Mouse (Mus musculus) MEL (cell line): ENCODE data around the gene Itpr2. TPM values are rescaled to one million over a fixed set of nuclear protein-coding genes. Genes with fewer than 3 reads are reported as not detected.

ENCODE experiments used
- DNase-seq: peaks from one replicate; pipeline ENCODE4 v3.0.0; 2011; ENCODE audit warnings: low read depth, low spot score
- H3K27ac ChIP-seq: 2 replicates; pipeline ENCODE4 v1.5.1; 2012; ENCODE audit warnings: low read depth, mild to moderate bottlenecking, control low read depth, low read length, moderate library complexity; ENCODE audit not compliant: control insufficient read depth
- H3K27me3 ChIP-seq, 2 experiments: fragments of 150-350 bp in 1 of 2; sonication (generic) in 1 of 2; 2 replicates each; pipeline ENCODE4 v1.6.1; 2012; ENCODE audit warnings: low read length in 2 of 2, mild to moderate bottlenecking in 2 of 2, improper control_type of control experiment in 1 of 2, moderate library complexity in 1 of 2; ENCODE audit not compliant: insufficient read depth in 2 of 2, control insufficient read depth in 1 of 2
- H3K36me3 ChIP-seq, 2 experiments: 2 replicates each; pipeline ENCODE4 v1.6.1; 2012 to 2014; ENCODE audit warnings: low read length in 2 of 2, improper control_type of control experiment in 1 of 2, inconsistent platforms in 1 of 2, mild to moderate bottlenecking in 1 of 2; ENCODE audit not compliant: insufficient read depth in 2 of 2, control insufficient read depth in 1 of 2
- H3K4me1 ChIP-seq, 2 experiments: fragments of 150-350 bp in 1 of 2; sonication (generic) in 1 of 2; 2 replicates each; pipeline ENCODE4 v1.6.1; 2012; ENCODE audit warnings: low read length in 2 of 2, improper control_type of control experiment in 1 of 2, mild to moderate bottlenecking in 1 of 2; ENCODE audit not compliant: insufficient read depth in 2 of 2, control insufficient read depth in 1 of 2
- H3K4me3 ChIP-seq, 2 experiments: fragments of 150-350 bp in 1 of 2; sonication (generic) in 1 of 2; 2 replicates each; pipeline ENCODE4 v1.5.1; 2012; ENCODE audit warnings: low read depth in 2 of 2, low read length in 2 of 2, mild to moderate bottlenecking in 2 of 2, moderate library complexity in 2 of 2, control low read depth in 1 of 2, improper control_type of control experiment in 1 of 2; ENCODE audit not compliant: control insufficient read depth in 1 of 2, insufficient read depth in 1 of 2
- H3K79me2 ChIP-seq: 2 replicates; pipeline ENCODE4 v1.6.1; 2012; ENCODE audit warnings: mild to moderate bottlenecking, low read length, moderate library complexity; ENCODE audit not compliant: control insufficient read depth, poor library complexity, insufficient read depth
- H3K9ac ChIP-seq: 2 replicates; pipeline ENCODE4 v1.6.1; 2012; ENCODE audit warnings: low read depth, mild to moderate bottlenecking, control low read depth, low read length, moderate library complexity; ENCODE audit not compliant: control insufficient read depth, poor library complexity, severe bottlenecking
- H3K9me3 ChIP-seq: fragments of 150-350 bp; sonication (generic); replicated peaks from 2 replicates; pipeline ENCODE4 v1.6.1; 2012; ENCODE audit warnings: mild to moderate bottlenecking, low read length, improper control_type of control experiment, moderate library complexity; ENCODE audit not compliant: insufficient read depth
- BHLHE40 ChIP-seq: IDR thresholded peaks from 2 replicates; pipeline ENCODE4 v1.6.1; 2012; ENCODE audit warnings: low read depth, mild to moderate bottlenecking, inconsistent platforms, low read length, improper control_type of control experiment, borderline replicate concordance
- CTCF ChIP-seq, 3 experiments: IDR thresholded peaks in 2 of 3; conservative IDR thresholded peaks in 1 of 3; 2 replicates each; pipeline ENCODE4 v1.5.1; 2011 to 2012; ENCODE audit warnings: low read length in 3 of 3, low read depth in 2 of 3, mild to moderate bottlenecking in 2 of 3, improper control_type of control experiment in 1 of 3, inconsistent platforms in 1 of 3, mixed read lengths in 1 of 3, moderate library complexity in 1 of 3; ENCODE audit not compliant: control insufficient read depth in 1 of 3, insufficient read depth in 1 of 3, poor library complexity in 1 of 3, severe bottlenecking in 1 of 3
- EP300 ChIP-seq, 2 experiments: IDR thresholded peaks; 2 replicates each; pipeline ENCODE4 v1.6.1; 2011; ENCODE audit warnings: improper control_type of control experiment in 2 of 2, low read length in 2 of 2, low read depth in 1 of 2, mild to moderate bottlenecking in 1 of 2
- ETS1 ChIP-seq: IDR thresholded peaks from 2 replicates; pipeline ENCODE4 v1.6.1; 2012; ENCODE audit warnings: low read depth, mild to moderate bottlenecking, inconsistent platforms, low read length, improper control_type of control experiment, moderate library complexity
- KAT2A ChIP-seq: conservative IDR thresholded peaks from 2 replicates; pipeline ENCODE4 v1.6.1; 2012; ENCODE audit warnings: low read depth, low read length, improper control_type of control experiment, inconsistent platforms
- MAFK ChIP-seq: IDR thresholded peaks from 2 replicates; pipeline ENCODE4 v1.6.1; 2011; ENCODE audit warnings: low read depth, mild to moderate bottlenecking, low read length, improper control_type of control experiment, borderline replicate concordance
- MAX ChIP-seq: IDR thresholded peaks from 2 replicates; pipeline ENCODE4 v1.6.1; 2011; ENCODE audit warnings: low read length, improper control_type of control experiment
- MAZ ChIP-seq: IDR thresholded peaks from 2 replicates; pipeline ENCODE4 v1.6.1; 2012; ENCODE audit warnings: low read depth, mild to moderate bottlenecking, inconsistent platforms, low read length, improper control_type of control experiment
- MXI1 ChIP-seq: IDR thresholded peaks from 2 replicates; pipeline ENCODE4 v1.6.1; 2011; ENCODE audit warnings: mild to moderate bottlenecking, low read depth, low read length, improper control_type of control experiment
- MYB ChIP-seq: IDR thresholded peaks from 2 replicates; pipeline ENCODE4 v1.6.1; 2011; ENCODE audit warnings: mild to moderate bottlenecking, low read depth, low read length, improper control_type of control experiment
- MYC ChIP-seq: IDR thresholded peaks from 2 replicates; pipeline ENCODE4 v1.6.1; 2011; ENCODE audit warnings: low read depth, mild to moderate bottlenecking, low read length, improper control_type of control experiment, moderate library complexity
- NELFE ChIP-seq: IDR thresholded peaks from 2 replicates; pipeline ENCODE4 v1.6.1; 2011; ENCODE audit warnings: low read depth, low read length, improper control_type of control experiment
- NRF1 ChIP-seq: IDR thresholded peaks from 2 replicates; pipeline ENCODE4 v1.6.1; 2014; ENCODE audit warnings: low read depth, mild to moderate bottlenecking, inconsistent platforms, low read length, improper control_type of control experiment, moderate library complexity; ENCODE audit not compliant: poor library complexity, insufficient read depth, severe bottlenecking
- POLR2A ChIP-seq, 2 experiments: IDR thresholded peaks; 2 replicates each; pipeline ENCODE4 v1.6.1; 2011 to 2012; ENCODE audit warnings: low read length in 2 of 2, mild to moderate bottlenecking in 2 of 2, control low read depth in 1 of 2, improper control_type of control experiment in 1 of 2, low read depth in 1 of 2, moderate library complexity in 1 of 2; ENCODE audit not compliant: control insufficient read depth in 1 of 2, insufficient read depth in 1 of 2, poor library complexity in 1 of 2
- POLR2AphosphoS2 ChIP-seq: IDR thresholded peaks from 2 replicates; pipeline ENCODE4 v1.6.1; 2011; ENCODE audit warnings: low read length, improper control_type of control experiment
- POLR2AphosphoS5 ChIP-seq: IDR thresholded peaks from 2 replicates; pipeline ENCODE4 v1.6.1; 2012; ENCODE audit warnings: low read depth, borderline replicate concordance, mild to moderate bottlenecking, inconsistent platforms, low read length, moderate library complexity, mixed read lengths
- SMC3 ChIP-seq: IDR thresholded peaks from 2 replicates; pipeline ENCODE4 v1.6.1; 2011; ENCODE audit warnings: low read depth, low read length, improper control_type of control experiment
- UBTF ChIP-seq: IDR thresholded peaks from 2 replicates; pipeline ENCODE4 v1.6.1; 2012; ENCODE audit warnings: low read depth, mild to moderate bottlenecking, inconsistent platforms, low read length, improper control_type of control experiment, moderate library complexity, borderline replicate concordance; ENCODE audit not compliant: insufficient read depth
- ZC3H11A ChIP-seq: IDR thresholded peaks from 2 replicates; pipeline ENCODE4 v1.6.1; 2012; ENCODE audit warnings: low read depth, mild to moderate bottlenecking, inconsistent platforms, low read length, improper control_type of control experiment
- ZKSCAN1 ChIP-seq: IDR thresholded peaks from 2 replicates; pipeline ENCODE4 v1.6.1; 2012; ENCODE audit warnings: low read depth, mild to moderate bottlenecking, inconsistent platforms, low read length, improper control_type of control experiment, moderate library complexity
- ZNF384 ChIP-seq: IDR thresholded peaks from 2 replicates; pipeline ENCODE4 v1.6.1; 2012; ENCODE audit warnings: low read depth, mild to moderate bottlenecking, inconsistent platforms, low read length, improper control_type of control experiment
- polyA plus RNA-seq, 2 experiments: library from polyadenylated mRNA; stranded (reverse) in 1 of 2; unstranded in 1 of 2; fragments of >175 nt in 1 of 2; fragments of >200 nt in 1 of 2; gene quantifications; 2 replicates each; pipeline versions ENCODE4 v1.2.1 to v1.2.4; 2012; ENCODE audit warnings: low replicate concordance in 2 of 2, low read depth in 1 of 2; ENCODE audit not compliant: insufficient read length in 2 of 2, insufficient read depth in 1 of 2, missing spikeins in 1 of 2
- total RNA-seq: library from RNA; depleted of rRNA; stranded (reverse); fragments of 300-350 nt; gene quantifications from 2 replicates; pipeline ENCODE4 v1.2.3, GENCODE M21; 2012

Itpr2 gene
- total and polyA plus RNA-seq, 3 experiments, result 1.5 to 3.0 TPM; not detected in 1

DNA sequence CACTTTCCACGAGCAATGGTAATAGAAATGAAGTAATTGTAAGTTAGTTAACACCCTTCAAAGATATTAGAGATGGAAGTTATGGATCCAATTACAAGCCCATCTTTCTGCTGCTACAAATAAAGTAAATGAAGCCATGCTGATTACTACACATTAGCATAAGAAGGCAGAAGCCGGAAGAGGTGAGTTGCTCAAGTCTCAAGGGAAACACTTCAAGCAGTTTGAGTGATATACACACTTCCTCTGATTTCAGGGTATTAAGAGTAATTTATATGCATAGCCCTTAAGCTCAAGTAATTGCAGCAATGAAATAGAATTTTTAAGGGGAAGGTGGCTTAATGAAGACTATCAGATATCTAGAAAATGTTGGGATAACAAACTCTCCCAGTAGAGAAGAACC, 286.7 kb downstream of the Itpr2 start:
- TF ChIP-seq MYC (no peak), MAZ (no peak)
- DNase-seq, result no peak
- no peak overlapping the region for H3K4me3 ChIP-seq
- no peaks in the 10 kb centered on the region for H3K27me3 ChIP-seq
- no peak overlapping the region for H3K27ac ChIP-seq
- H3K36me3 ChIP-seq, result peaks cover 0 to 8% of the 10 kb centered on the region in 2 experiments; a peak in 2 of 4 replicates
- no peaks in the 10 kb centered on the region for H3K79me2 ChIP-seq
- H3K4me1 ChIP-seq, result peaks cover 5 to 11% of the 10 kb centered on the region in 2 experiments
- H3K9ac ChIP-seq, result no peak overlapping the region
- no peaks in the 10 kb centered on the region for H3K9me3 ChIP-seq

DNA sequence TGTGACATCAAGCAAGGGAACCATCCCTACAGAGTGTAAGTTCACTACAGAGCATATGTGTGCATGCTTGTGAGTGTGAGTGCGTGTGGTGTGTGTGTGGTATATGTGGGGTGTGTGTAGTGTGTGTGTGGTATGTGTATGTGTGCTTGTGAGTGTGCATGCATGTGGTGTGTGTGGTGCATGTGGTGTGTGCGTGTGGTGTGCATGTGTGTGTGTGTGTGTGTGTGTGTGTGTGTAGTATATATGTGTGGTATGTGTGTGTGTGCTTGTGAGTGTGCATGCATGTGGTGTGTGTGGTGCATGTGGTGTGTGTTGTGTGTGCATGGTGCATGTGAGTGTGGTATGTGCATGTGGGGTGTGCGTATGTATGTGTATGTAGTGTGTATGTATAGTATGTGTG, 289.7 kb downstream of the Itpr2 start:
- no peak overlapping the region for H3K27ac ChIP-seq
- H3K36me3 ChIP-seq, result no peaks in the 10 kb centered on the region
- DNase-seq, result no peak
- H3K27me3 ChIP-seq, result no peaks in the 10 kb centered on the region
- no peak for TF ChIP-seq POLR2AphosphoS2
- TF ChIP-seq EP300 (IDR thresholded peaks at IDR 0.05; ENCODE audit: low read depth in 1 of 2, low read length in 2 of 2), result no peak
- no peak for TF ChIP-seq KAT2A
- no peak for TF ChIP-seq ZKSCAN1
- TF ChIP-seq POLR2A (IDR thresholded peaks at IDR 0.05; ENCODE audit: control insufficient read depth in 1 of 2, insufficient read depth in 1 of 2, low read depth in 1 of 2, low read length in 2 of 2, poor library complexity in 1 of 2), result no peak
- TF ChIP-seq ETS1, result no peak
- no peak for TF ChIP-seq MYB
- TF ChIP-seq ZNF384, result no peak
- no peak; the same call in 1 of the 2 replicates for TF ChIP-seq POLR2AphosphoS5
- no peaks in the 10 kb centered on the region for H3K4me1 ChIP-seq
- H3K9me3 ChIP-seq, result no peaks in the 10 kb centered on the region
- H3K4me3 ChIP-seq, result no peak overlapping the region
- no peak overlapping the region for H3K9ac ChIP-seq
- H3K79me2 ChIP-seq, result no peaks in the 10 kb centered on the region

DNA sequence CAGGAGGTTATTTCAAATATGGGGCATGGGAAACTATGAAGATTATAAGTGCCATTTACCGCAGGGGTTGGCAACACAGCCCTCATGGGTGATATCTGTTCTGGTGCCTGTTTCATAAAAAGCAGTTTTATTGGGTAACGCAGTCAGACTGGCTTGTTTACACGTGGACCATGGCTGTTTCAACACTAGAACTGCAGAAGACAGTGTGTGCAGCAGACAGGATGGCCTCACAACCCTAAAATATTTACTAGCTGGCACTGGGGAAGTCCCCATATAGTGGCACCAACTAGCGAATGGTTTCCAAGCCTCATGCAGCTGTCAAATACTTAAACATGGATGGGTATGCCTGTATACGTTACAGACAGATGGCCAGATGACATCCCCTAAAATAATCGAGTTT, 290.8 kb downstream of the Itpr2 start:
- no peak for DNase-seq
- H3K27ac ChIP-seq, result no peak overlapping the region
- TF ChIP-seq MAX, result no peak
- TF ChIP-seq UBTF, result no peak
- TF ChIP-seq KAT2A, result no peak
- no peak for TF ChIP-seq SMC3
- no peak for TF ChIP-seq CTCF (IDR thresholded peaks at IDR 0.05 in 2 of 3, conservative IDR thresholded peaks at IDR 0.05 in 1 of 3; ENCODE audit: control insufficient read depth in 1 of 3, insufficient read depth in 1 of 3, low read depth in 2 of 3, low read length in 3 of 3, poor library complexity in 1 of 3, severe bottlenecking in 1 of 3)
- TF ChIP-seq ZC3H11A, result no peak
- no peak for TF ChIP-seq NELFE
- no peak for TF ChIP-seq MAFK
- no peak for TF ChIP-seq NRF1
- TF ChIP-seq MYB, result no peak
- TF ChIP-seq POLR2A (IDR thresholded peaks at IDR 0.05; ENCODE audit: control insufficient read depth in 1 of 2, insufficient read depth in 1 of 2, low read depth in 1 of 2, low read length in 2 of 2, poor library complexity in 1 of 2), result no peak
- TF ChIP-seq BHLHE40, result no peak
- TF ChIP-seq MYC, result no peak
- TF ChIP-seq MXI1, result no peak
- TF ChIP-seq, all 39 proteins: peak for 0
- no peak overlapping the region for H3K9ac ChIP-seq
- no peaks in the 10 kb centered on the region for H3K79me2 ChIP-seq
- H3K4me3 ChIP-seq, result no peak overlapping the region
- no peaks in the 10 kb centered on the region for H3K9me3 ChIP-seq
- H3K27me3 ChIP-seq, result no peaks in the 10 kb centered on the region
- H3K4me1 ChIP-seq, result no peaks in the 10 kb centered on the region
- H3K36me3 ChIP-seq, result no peaks in the 10 kb centered on the region
